Mouse (Mus musculus) adipocyte (in vitro differentiated cells): ENCODE data around the gene Bbs4.
"Not testable (repeated sequence)": the region's sequence is repeated elsewhere in the genome, so short reads cannot be mapped to it uniquely, and the experiment has no call there.

ENCODE experiments used
- DNase-seq: peaks from one replicate; pipeline ENCODE4 v3.0.0-alpha.2; 2016; ENCODE audit warnings: low spot score

Bbs4 gene

GRCm38 (mm10) chr9:59353253-59353639 is at the start of gene Bbs4:
TSS of gene Bbs4 (minus strand) at chr9:59353508.
- peak; percentile 90 for DNase-seq

- DNase-seq: no peak
These were observed 35.8 kb upstream of the Bbs4 start for GRCm38 (mm10) chr9:59389086-59389485.

- DNase-seq: no peak
These were observed 35.0 kb upstream of the Bbs4 start for GRCm38 (mm10) chr9:59388311-59388710.

GRCm38 (mm10) chr9:59387461-59387860 is 34.2 kb upstream of the Bbs4 start:
- no peak for DNase-seq

GRCm38 (mm10) chr9:59375626-59376025 is 22.3 kb upstream of the Bbs4 start:
- DNase-seq: no peak

GRCm38 (mm10) chr9:59369646-59370045 is 16.3 kb upstream of the Bbs4 start:
- no peak for DNase-seq

GRCm38 (mm10) chr9:59369220-59369619 is 15.9 kb upstream of the Bbs4 start:
- no peak for DNase-seq

- DNase-seq: not testable (repeated sequence)
These were observed 7.2 kb upstream of the Bbs4 start for GRCm38 (mm10) chr9:59360487-59360886.

- not testable (repeated sequence) for DNase-seq
These were observed 4.7 kb upstream of the Bbs4 start for GRCm38 (mm10) chr9:59358041-59358440.

GRCm38 (mm10) chr9:59352586-59353252 is 589 bp downstream of the Bbs4 start:
- peak; percentile 5 for DNase-seq

GRCm38 (mm10) chr9:59346176-59346575 is 7.1 kb downstream of the Bbs4 start:
- DNase-seq: no peak

GRCm38 (mm10) chr9:59340002-59340401 is 13.3 kb downstream of the Bbs4 start:
- DNase-seq: peak; percentile 57

- no peak for DNase-seq
These were observed 14.2 kb downstream of the Bbs4 start for GRCm38 (mm10) chr9:59339107-59339506.

GRCm38 (mm10) chr9:59338411-59338810 is 14.9 kb downstream of the Bbs4 start:
- DNase-seq: no peak

- no peak for DNase-seq
These were observed 15.4 kb downstream of the Bbs4 start for GRCm38 (mm10) chr9:59337889-59338288.

GRCm38 (mm10) chr9:59336539-59336938 is 16.8 kb downstream of the Bbs4 start:
- DNase-seq: no peak

- no peak for DNase-seq
These were observed 23.3 kb downstream of the Bbs4 start for GRCm38 (mm10) chr9:59330055-59330454.

- peak; percentile 15 for DNase-seq
These were observed 29.0 kb downstream of the Bbs4 start for GRCm38 (mm10) chr9:59324351-59324750.

GRCm38 (mm10) chr9:59316206-59316605 is 37.1 kb downstream of the Bbs4 start:
- peak; percentile 20 for DNase-seq

- DNase-seq: peak; percentile 25
These were observed 42.0 kb downstream of the Bbs4 start for GRCm38 (mm10) chr9:59311284-59311670.

GRCm38 (mm10) chr9:59310582-59311283 is 42.6 kb downstream of the Bbs4 start:
- no peak for DNase-seq

GRCm38 (mm10) chr9:59307890-59308289 is 45.4 kb downstream of the Bbs4 start:
- DNase-seq: no peak

GRCm38 (mm10) chr9:59296419-59296818 is 56.9 kb downstream of the Bbs4 start:
- DNase-seq: no peak

GRCm38 (mm10) chr9:59292493-59292875 is 60.8 kb downstream of the Bbs4 start:
- no peak for DNase-seq
